Mouse (Mus musculus) gastrocnemius, adult 8-10 months (tissue): ENCODE results near the gene Bdh1. TPM values are rescaled to one million over a fixed set of nuclear protein-coding genes. Genes with fewer than 3 reads are reported as not detected.

Source experiments
- DNase-seq, 2 experiments: peaks; one replicate each; pipeline ENCODE4 v3.0.0; 2022; ENCODE audit warnings: low spot score in 2 of 2
- total RNA-seq, 4 experiments: library from RNA; stranded (reverse); gene quantifications; 2 replicates each; pipeline ENCODE4 v1.2.4; 2022

The Bdh1 gene
- total RNA-seq, 4 experiments from 2014 or later = 59.5 to 93.6 (median 76.7) TPM

- no peak for DNase-seq
These were observed 78.5 kb downstream of the Bdh1 start for GRCm38 (mm10) chr16:31500532-31500931.

GRCm38 (mm10) chr16:31500969-31501750, 79.1 kb downstream of the Bdh1 start:
- DNase-seq = no peak

- DNase-seq = no peak
These were observed 79.8 kb downstream of the Bdh1 start for GRCm38 (mm10) chr16:31501751-31502365.

- DNase-seq = no peak
These were observed 84.8 kb downstream of the Bdh1 start for GRCm38 (mm10) chr16:31506665-31507456.

GRCm38 (mm10) chr16:31507457-31507755, 85.3 kb downstream of the Bdh1 start:
- no peak for DNase-seq

- DNase-seq = no peak
These were observed 85.9 kb downstream of the Bdh1 start for GRCm38 (mm10) chr16:31507794-31508526.

Other genes with a start within 250 kb of the Bdh1 start
- gene Acap2, start 221.0 kb upstream of the Bdh1 start, total RNA-seq = 1 to 10 TPM; 4.7 to 8.3 (median 6.8) TPM
- 10 to 100 TPM; 71.4 to 96.4 (median 80.9) TPM for gene Ppp1r2, start 147.0 kb upstream of the Bdh1 start, total RNA-seq
- gene Apod, start 107.5 kb upstream of the Bdh1 start, total RNA-seq = 10 to 100 TPM; 12.2 to 60.0 (median 32.3) TPM
- gene Dlg1, start 241.2 kb downstream of the Bdh1 start, total RNA-seq = 10 to 100 TPM; 60.2 to 66.9 (median 64.5) TPM